Mouse (Mus musculus): ENCODE results near the gene Rpl28. TPM values are rescaled to one million over a fixed set of nuclear protein-coding genes. Genes with fewer than 3 reads are reported as not detected.

Gene Rpl28
- polyA plus RNA-seq, 1 experiment, result 316 TPM

GRCm38 (mm10) chr7:4749169-4749568, 43.5 kb upstream of the Rpl28 start:
- TF ChIP-seq POLR2A (IDR thresholded peaks at IDR 0.05; ENCODE audit: low read depth, low read length) (no peak), CTCF (IDR thresholded peaks at IDR 0.05; ENCODE audit: extremely low read depth, insufficient read depth, insufficient read length, insufficient replicate concordance) (no peak)
- no peak overlapping the region for H3K4me3 ChIP-seq (ENCODE audit: extremely low read depth, insufficient read depth, insufficient read length)
- H3K4me1 ChIP-seq (ENCODE audit: control insufficient read depth, insufficient read depth, insufficient read length), result peaks cover 4% of the 10 kb centered on the region; the same call in 1 of the 2 replicates
- H3K36me3 ChIP-seq (ENCODE audit: control insufficient read depth, insufficient read depth, low read length), result peaks cover 7% of the 10 kb centered on the region
- no peak overlapping the region for H3K27ac ChIP-seq (ENCODE audit: insufficient read depth, low read length)
- 89% methylated on average over 2 of the region's 2 CpGs for WGBS
- peaks cover 1% of the 10 kb centered on the region; the same call in 1 of the 2 replicates for H3K27me3 ChIP-seq (ENCODE audit: control insufficient read depth, insufficient read depth, low read length)
- DNase-seq (ENCODE audit: low read depth in 1 of 2, low spot score in 2 of 2), result no peak

DNA sequence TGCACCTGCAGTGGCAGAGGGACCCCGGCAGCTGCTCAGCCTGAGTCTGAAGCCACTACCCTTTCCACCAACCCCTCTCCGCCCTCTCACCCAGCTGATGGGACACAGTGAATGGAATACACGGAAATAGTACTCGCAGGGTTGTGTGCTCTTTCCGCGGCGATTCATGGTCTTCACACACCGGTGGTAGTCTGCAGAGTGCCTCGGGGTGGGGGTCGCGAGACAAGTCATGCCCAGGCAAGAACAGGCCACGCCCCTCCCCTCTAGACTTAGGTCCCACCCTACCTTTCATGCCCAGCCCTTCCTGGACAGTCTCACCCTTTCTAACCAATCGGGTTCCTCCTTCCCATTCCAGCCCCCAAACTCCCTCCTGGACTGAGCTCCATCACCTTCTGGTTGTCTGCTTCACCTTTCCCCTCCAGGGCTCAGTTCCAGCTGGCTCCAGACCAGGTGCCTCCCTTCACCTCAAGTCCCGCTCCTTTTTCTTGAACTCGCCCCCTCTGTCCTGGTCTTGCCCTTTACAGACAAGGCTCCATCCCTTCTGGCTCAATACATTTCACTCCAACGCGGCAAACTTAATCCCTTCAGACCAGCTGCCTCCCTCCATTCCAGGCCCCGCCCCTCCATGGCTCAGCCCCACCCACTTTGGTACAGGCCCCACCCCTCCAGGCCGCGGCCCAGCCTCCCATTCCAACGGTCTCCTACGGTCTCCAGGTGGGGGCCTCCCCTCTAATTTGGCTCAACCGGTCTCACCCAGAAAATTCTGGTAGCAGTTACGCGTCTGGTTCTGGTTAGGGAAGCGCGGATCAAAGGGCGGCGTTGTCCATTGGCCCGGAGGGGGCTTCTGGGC, 40.5 kb upstream of the Rpl28 start:
- no peak for TF ChIP-seq POLR2A (IDR thresholded peaks at IDR 0.05; ENCODE audit: low read depth, low read length)
- no peak for TF ChIP-seq CTCF (IDR thresholded peaks at IDR 0.05; ENCODE audit: extremely low read depth, insufficient read depth, insufficient read length, insufficient replicate concordance)
- Histone ChIP-seq H3K4me3 (ENCODE audit: extremely low read depth, insufficient read depth, insufficient read length) (peak overlapping the region; percentile 45), H3K27ac (ENCODE audit: insufficient read depth, low read length) (no peak overlapping the region), H3K36me3 (ENCODE audit: control insufficient read depth, insufficient read depth, low read length) (no peaks in the 10 kb centered on the region), H3K27me3 (ENCODE audit: control insufficient read depth, insufficient read depth, low read length) (peaks cover 1% of the 10 kb centered on the region; the same call in 1 of the 2 replicates), H3K4me1 (ENCODE audit: control insufficient read depth, insufficient read depth, insufficient read length) (peaks cover 4% of the 10 kb centered on the region)
- no peak for DNase-seq (ENCODE audit: low read depth in 1 of 2, low spot score in 2 of 2)
- WGBS, result 5% methylated on average over 30 of the region's 30 CpGs

DNA sequence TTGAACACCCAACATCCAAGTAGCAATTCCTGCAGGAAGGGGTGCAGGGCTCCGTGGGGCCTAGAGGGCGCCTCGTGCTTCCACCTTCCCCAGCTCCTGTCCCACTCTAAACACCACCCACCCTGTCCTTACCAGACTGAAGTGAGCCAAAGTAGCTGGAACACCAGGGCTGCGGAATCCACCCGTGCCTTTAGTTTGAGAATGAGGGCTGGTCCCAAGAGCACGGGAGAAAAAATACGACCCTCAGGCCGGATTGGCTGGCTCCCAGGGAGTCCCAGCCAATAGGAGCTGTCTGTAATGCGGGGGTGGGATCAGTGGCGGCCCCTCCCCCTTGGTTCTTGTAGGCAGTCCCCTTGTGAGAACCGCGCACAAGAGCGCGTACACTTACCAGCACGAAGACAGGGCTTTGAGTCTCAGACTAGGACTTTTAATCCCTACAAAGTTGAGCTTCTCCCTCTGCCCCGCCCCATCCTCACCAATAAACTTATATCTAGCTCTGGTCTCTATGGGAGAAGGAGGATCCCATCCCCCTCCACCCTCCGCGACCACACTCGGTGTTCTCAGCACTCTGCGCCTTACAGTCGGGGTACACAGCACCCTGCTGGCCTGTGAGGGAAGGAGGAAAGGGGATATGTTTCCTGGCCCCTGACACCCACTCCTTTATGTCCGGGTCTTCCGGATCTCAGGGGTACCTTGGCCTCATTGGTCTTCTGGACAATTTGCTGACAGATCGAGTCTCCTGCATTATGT, 39.7 kb upstream of the Rpl28 start, which contains the start of gene Cox6b2:
Gene Cox6b2, minus strand, starts transcription at position 274 of the 750 bp plus-strand sequence.
- 9% methylated on average over 24 of the region's 24 CpGs for WGBS
- Histone ChIP-seq H3K4me1 (ENCODE audit: control insufficient read depth, insufficient read depth, insufficient read length) (peaks cover 4% of the 10 kb centered on the region), H3K36me3 (ENCODE audit: control insufficient read depth, insufficient read depth, low read length) (no peaks in the 10 kb centered on the region), H3K4me3 (ENCODE audit: extremely low read depth, insufficient read depth, insufficient read length) (peak within 1 kb of the TSS; percentile 45), H3K27ac (ENCODE audit: insufficient read depth, low read length) (no peak within 1 kb of the TSS), H3K27me3 (ENCODE audit: control insufficient read depth, insufficient read depth, low read length) (peaks cover 1% of the 10 kb centered on the region; the same call in 1 of the 2 replicates)
- DNase-seq (ENCODE audit: low read depth in 1 of 2, low spot score in 2 of 2), result peak in 1 of 2 experiments; percentile 59
- no peak for TF ChIP-seq CTCF (IDR thresholded peaks at IDR 0.05; ENCODE audit: extremely low read depth, insufficient read depth, insufficient read length, insufficient replicate concordance)
- TF ChIP-seq POLR2A (IDR thresholded peaks at IDR 0.05; ENCODE audit: low read depth, low read length), result no peak

GRCm38 (mm10) chr7:4759670-4760069, 33.0 kb upstream of the Rpl28 start:
- Histone ChIP-seq H3K4me3 (ENCODE audit: extremely low read depth, insufficient read depth, insufficient read length) (no peak overlapping the region), H3K36me3 (ENCODE audit: control insufficient read depth, insufficient read depth, low read length) (no peaks in the 10 kb centered on the region), H3K4me1 (ENCODE audit: control insufficient read depth, insufficient read depth, insufficient read length) (no peaks in the 10 kb centered on the region; the same call in 1 of the 2 replicates), H3K27ac (ENCODE audit: insufficient read depth, low read length) (no peak overlapping the region), H3K27me3 (ENCODE audit: control insufficient read depth, insufficient read depth, low read length) (no peaks in the 10 kb centered on the region)
- TF ChIP-seq POLR2A (IDR thresholded peaks at IDR 0.05; ENCODE audit: low read depth, low read length) (no peak), CTCF (IDR thresholded peaks at IDR 0.05; ENCODE audit: extremely low read depth, insufficient read depth, insufficient read length, insufficient replicate concordance) (no peak)
- 55% methylated on average over 1 of the region's 1 CpGs for WGBS
- DNase-seq (ENCODE audit: low read depth in 1 of 2, low spot score in 2 of 2), result no peak

DNA sequence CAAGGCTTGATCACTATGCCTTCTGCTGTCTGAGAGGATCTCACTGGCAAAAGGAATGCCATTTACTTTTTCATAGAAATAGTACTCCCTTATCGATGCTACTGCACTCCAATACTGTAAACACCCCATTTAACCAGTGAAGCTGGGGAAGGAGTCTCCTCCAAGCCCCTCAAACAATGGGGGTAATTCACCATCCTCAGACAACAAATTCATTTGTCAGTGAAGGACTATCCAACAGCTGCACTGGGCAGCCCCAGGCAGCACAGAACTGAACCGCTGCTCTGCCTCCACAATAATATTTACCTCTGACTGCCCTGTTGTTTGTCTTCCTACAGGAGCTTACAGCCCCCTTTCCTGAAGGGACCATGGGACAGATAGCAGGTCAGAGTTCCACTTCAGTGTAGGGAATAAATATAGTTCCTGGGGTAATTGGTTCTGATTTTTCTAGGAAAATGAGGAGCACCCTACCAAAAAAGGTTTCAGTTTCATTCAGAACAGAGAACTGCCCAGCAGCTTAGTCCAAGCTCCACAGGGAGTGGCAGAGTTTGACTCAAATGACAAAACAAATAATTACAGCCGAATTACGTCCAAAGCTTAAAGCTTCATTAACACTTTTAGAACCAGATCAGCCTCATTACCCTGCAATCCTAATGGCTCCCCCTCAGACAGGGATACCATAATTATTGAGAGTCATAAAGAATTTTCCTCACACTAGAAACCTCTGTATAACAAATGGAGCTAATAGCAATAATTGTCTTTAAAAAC, 27.5 kb upstream of the Rpl28 start:
- Histone ChIP-seq H3K27ac (ENCODE audit: insufficient read depth, low read length) (no peak overlapping the region), H3K36me3 (ENCODE audit: control insufficient read depth, insufficient read depth, low read length) (no peaks in the 10 kb centered on the region), H3K4me1 (ENCODE audit: control insufficient read depth, insufficient read depth, insufficient read length) (no peaks in the 10 kb centered on the region), H3K27me3 (ENCODE audit: control insufficient read depth, insufficient read depth, low read length) (no peaks in the 10 kb centered on the region), H3K4me3 (ENCODE audit: extremely low read depth, insufficient read depth, insufficient read length) (no peak overlapping the region)
- no peak for TF ChIP-seq POLR2A (IDR thresholded peaks at IDR 0.05; ENCODE audit: low read depth, low read length)
- TF ChIP-seq CTCF (IDR thresholded peaks at IDR 0.05; ENCODE audit: extremely low read depth, insufficient read depth, insufficient read length, insufficient replicate concordance), result no peak
- DNase-seq (ENCODE audit: low read depth in 1 of 2, low spot score in 2 of 2), result no peak
- WGBS, result 49% methylated on average over 4 of the region's 4 CpGs

DNA sequence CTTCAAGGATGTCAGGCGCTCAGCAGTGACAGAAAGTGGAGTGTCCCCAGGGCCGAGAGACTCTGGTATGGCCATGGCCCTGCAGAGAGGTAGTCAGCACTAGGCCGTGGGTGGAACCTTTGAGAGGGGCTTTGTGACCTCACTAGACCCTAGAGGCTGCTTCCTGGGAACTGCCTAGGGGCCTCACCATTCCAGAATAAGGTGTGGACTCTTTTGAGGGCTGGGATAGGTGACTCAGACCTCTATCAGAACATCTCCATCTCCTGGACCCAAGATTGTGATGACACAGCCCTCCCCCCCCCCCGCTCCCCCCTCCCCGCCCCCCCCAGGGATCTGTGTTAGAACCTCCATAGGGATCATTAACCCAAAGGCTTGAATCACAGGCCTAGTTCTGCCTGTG, 21.5 kb upstream of the Rpl28 start, which contains the start of gene Fam71e2:
Gene Fam71e2, minus strand, starts transcription at position 101 of the 400 bp plus-strand sequence.
- 75% methylated on average over 5 of the region's 5 CpGs for WGBS
- no peaks in the 10 kb centered on the region for H3K4me1 ChIP-seq (ENCODE audit: control insufficient read depth, insufficient read depth, insufficient read length)

More for the DNA sequence above, 21.5 kb upstream of the Rpl28 start, which contains the start of gene Fam71e2:
- no peaks in the 10 kb centered on the region for H3K36me3 ChIP-seq (ENCODE audit: control insufficient read depth, insufficient read depth, low read length)
- no peak within 1 kb of the TSS for H3K4me3 ChIP-seq (ENCODE audit: extremely low read depth, insufficient read depth, insufficient read length)
- TF ChIP-seq CTCF (IDR thresholded peaks at IDR 0.05; ENCODE audit: extremely low read depth, insufficient read depth, insufficient read length, insufficient replicate concordance), result no peak
- no peak for TF ChIP-seq POLR2A (IDR thresholded peaks at IDR 0.05; ENCODE audit: low read depth, low read length)
- DNase-seq (ENCODE audit: low read depth in 1 of 2, low spot score in 2 of 2), result no peak
- peaks cover 4% of the 10 kb centered on the region for H3K27me3 ChIP-seq (ENCODE audit: control insufficient read depth, insufficient read depth, low read length)
- H3K27ac ChIP-seq (ENCODE audit: insufficient read depth, low read length), result no peak within 1 kb of the TSS

All from spleen, adult 2 months (tissue).